In genomic region chr10:128227592-128227991, GRCm38 (mm10) we compare ENCODE assay signal across 34 mouse cellular contexts. TPM values are rescaled to one million over a fixed set of nuclear protein-coding genes. Genes with fewer than 3 reads are reported as not detected.
A peak's percentile ranks its signal among the peaks of the same experiment; 100 is the strongest.
DNase-seq lines count a peak whose midpoint lies in the region; ATAC-seq and TF ChIP-seq lines count a peak whose summit lies in the region.
"Had no signal": no experiment of that assay in that cellular context is flagged by ENCODE, and none has a peak within 500 bp of the region (broad histone marks: within the 10 kb centered on the region; RNA-seq: fewer than 3 reads in every experiment).

No protein-coding gene starts in this region.

- no peaks in the 10 kb centered on the region for H3K36me3 ChIP-seq in heart, embryonic 13.5 days
- H3K36me3 ChIP-seq in heart, embryonic 12.5 days, result no peaks in the 10 kb centered on the region
- H3K36me3 ChIP-seq in lung, embryonic 14.5 days (ENCODE audit: insufficient read depth), result no peaks in the 10 kb centered on the region
- H3K36me3 ChIP-seq in lung, postnatal 0 days (ENCODE audit: insufficient read depth, low read length), result no peaks in the 10 kb centered on the region
- H3K36me3 ChIP-seq: embryonic facial prominence, embryonic 12.5 days; embryonic facial prominence, embryonic 15.5 days; hindbrain, embryonic 10.5 days; hindbrain, embryonic 13.5 days had no signal

- H3K9ac ChIP-seq in heart, embryonic 13.5 days, result 0 out of 2 replicates have a peak overlapping the region, but pooled peaks have one; percentile 19
- no peak overlapping the region for H3K9ac ChIP-seq in heart, embryonic 12.5 days
- H3K9ac ChIP-seq in lung, embryonic 14.5 days, result no peak overlapping the region
- H3K9ac ChIP-seq in lung, postnatal 0 days (replicated peaks; ENCODE audit: low read depth), result no peak overlapping the region
- H3K9ac ChIP-seq: embryonic facial prominence, embryonic 12.5 days; embryonic facial prominence, embryonic 15.5 days; forebrain, postnatal 0 days; hindbrain, embryonic 13.5 days had no signal

- no peak overlapping the region for H3K4me2 ChIP-seq in heart, embryonic 13.5 days
- H3K4me2 ChIP-seq in heart, embryonic 12.5 days, result no peak overlapping the region
- no peak overlapping the region for H3K4me2 ChIP-seq in lung, embryonic 14.5 days
- H3K4me2 ChIP-seq in lung, postnatal 0 days (replicated peaks; ENCODE audit: low read depth, low read length), result no peak overlapping the region
- H3K4me2 ChIP-seq: embryonic facial prominence, embryonic 12.5 days; embryonic facial prominence, embryonic 15.5 days; heart, embryonic 11.5 days; hindbrain, embryonic 13.5 days had no signal

- ATAC-seq in heart, embryonic 13.5 days (ENCODE audit: extremely low read depth, insufficient number of reproducible peaks, low FRiP score, low TSS enrichment), result no peak
- ATAC-seq in heart, embryonic 12.5 days (ENCODE audit: insufficient number of reproducible peaks, low FRiP score), result no peak
- no peak for ATAC-seq in lung, embryonic 14.5 days (ENCODE audit: insufficient read depth)
- ATAC-seq in lung, postnatal 0 days, result no peak
- peak; percentile 35; the same call in 1 of the 2 replicates for ATAC-seq in megakaryocyte-erythroid progenitor cell, adult 5-6 weeks (replicated peaks; ENCODE audit: low FRiP score, low TSS enrichment, poor library complexity, severe bottlenecking)
- ATAC-seq: activated CD4-positive, CD25-positive, alpha-beta regulatory T cell, adult 4 months; forebrain, embryonic 14.5 days; forebrain, postnatal 0 days; hindbrain, embryonic 16.5 days; intestine, embryonic 16.5 days had no signal

- no peak overlapping the region for H3K27ac ChIP-seq in heart, embryonic 13.5 days (replicated peaks)
- H3K27ac ChIP-seq in heart, embryonic 12.5 days (ENCODE audit: poor library complexity, severe bottlenecking), result no peak overlapping the region
- H3K27ac ChIP-seq in lung, embryonic 14.5 days (ENCODE audit: low read depth), result no peak overlapping the region
- H3K27ac ChIP-seq in lung, postnatal 0 days (ENCODE audit: low read length), result no peak overlapping the region
- H3K27ac ChIP-seq: embryonic facial prominence, embryonic 12.5 days; embryonic facial prominence, embryonic 15.5 days; gastrocnemius, adult 2 months; hindbrain, embryonic 10.5 days; hindbrain, embryonic 13.5 days had no signal

- WGBS in heart, embryonic 13.5 days, result 70% methylated on average over 9 of the region's 9 CpGs
- 75% methylated on average over 9 of the region's 9 CpGs for WGBS in heart, embryonic 12.5 days
- 72% methylated on average over 9 of the region's 9 CpGs for WGBS in lung, embryonic 14.5 days
- WGBS in lung, postnatal 0 days, result 63% methylated on average over 9 of the region's 9 CpGs

- TF ChIP-seq CTCF in lung, embryonic 14.5 days (IDR thresholded peaks at IDR 0.05; ENCODE audit: low read depth), result no peak
- no peak for TF ChIP-seq CTCF in lung, postnatal 0 days (IDR thresholded peaks at IDR 0.05)

- peaks cover 19% of the 10 kb centered on the region for H3K4me1 ChIP-seq in heart, embryonic 13.5 days
- peaks cover 11% of the 10 kb centered on the region for H3K4me1 ChIP-seq in heart, embryonic 12.5 days (replicated peaks)
- H3K4me1 ChIP-seq in lung, embryonic 14.5 days (ENCODE audit: insufficient read depth), result peaks cover 4% of the 10 kb centered on the region; the same call in 1 of the 2 replicates
- no peaks in the 10 kb centered on the region for H3K4me1 ChIP-seq in lung, postnatal 0 days (ENCODE audit: insufficient read depth, low read depth, low read length)

- peak; percentile 24 for DNase-seq in lung, embryonic 14.5 days
- no peak for DNase-seq in lung, postnatal 0 days (ENCODE audit: low spot score)
- DNase-seq in cerebellum, adult 11-12 months, result no peak
- DNase-seq: adrenal gland, postnatal 10 days; adrenal gland, postnatal 36 days; B cell, adult 2 months; cerebellum, adult 2 months; cerebellum, adult 9-11 months; cerebellum, postnatal 25 days; forebrain, postnatal 0 days; gastrocnemius, adult 2 months; gastrocnemius, postnatal 14 days; heart, adult 11 months had no signal

- TF ChIP-seq EP300 in lung, postnatal 0 days (IDR thresholded peaks at IDR 0.05), result no peak

- H3K4me3 ChIP-seq in heart, embryonic 13.5 days, result no peak overlapping the region
- H3K4me3 ChIP-seq in heart, embryonic 12.5 days, result no peak overlapping the region
- no peak overlapping the region for H3K4me3 ChIP-seq in lung, embryonic 14.5 days (ENCODE audit: low read depth, low read length)
- no peak overlapping the region for H3K4me3 ChIP-seq in lung, postnatal 0 days (ENCODE audit: low read depth, low read length)
- H3K4me3 ChIP-seq: embryonic facial prominence, embryonic 12.5 days; embryonic facial prominence, embryonic 15.5 days; gastrocnemius, adult 2 months; hindbrain, embryonic 10.5 days; hindbrain, embryonic 13.5 days had no signal

- H3K9me3 ChIP-seq in heart, embryonic 13.5 days, result no peaks in the 10 kb centered on the region
- H3K9me3 ChIP-seq in heart, embryonic 12.5 days (replicated peaks), result no peaks in the 10 kb centered on the region
- no peaks in the 10 kb centered on the region for H3K9me3 ChIP-seq in lung, embryonic 14.5 days (ENCODE audit: low read depth, low read length)
- H3K9me3 ChIP-seq in lung, postnatal 0 days (ENCODE audit: low read length), result no peaks in the 10 kb centered on the region
- H3K9me3 ChIP-seq: embryonic facial prominence, embryonic 12.5 days; embryonic facial prominence, embryonic 15.5 days; G1E; hindbrain, embryonic 10.5 days; hindbrain, embryonic 13.5 days had no signal

- no peaks in the 10 kb centered on the region for H3K27me3 ChIP-seq in heart, embryonic 13.5 days (replicated peaks)
- H3K27me3 ChIP-seq in heart, embryonic 12.5 days (replicated peaks), result no peaks in the 10 kb centered on the region; the same call in 1 of the 2 replicates
- no peaks in the 10 kb centered on the region for H3K27me3 ChIP-seq in lung, embryonic 14.5 days (ENCODE audit: insufficient read depth, low read length)
- no peaks in the 10 kb centered on the region for H3K27me3 ChIP-seq in lung, postnatal 0 days (replicated peaks; ENCODE audit: insufficient read depth, low read length)
- H3K27me3 ChIP-seq: CH12.LX; embryonic facial prominence, embryonic 12.5 days; embryonic facial prominence, embryonic 15.5 days; hindbrain, embryonic 13.5 days had no signal

RNA-seq across cellular contexts. Expression of gene Mip, which starts 2.0 kb away (rescaled TPM):
- not detected in 2 replicates for polyA plus RNA-seq in heart, embryonic 13.5 days (2015; fragmentation: Nextera tagmentation; extraction: Ambion mirVana)
- not detected in 2 replicates for polyA plus RNA-seq in heart, embryonic 12.5 days (2016; fragmentation: Nextera tagmentation; extraction: Ambion mirVana)
- not detected in 2 replicates for polyA plus RNA-seq in lung, embryonic 14.5 days (2014; fragmentation: Nextera tagmentation; extraction: Ambion mirVana)
- not detected in 2 replicates for polyA plus RNA-seq in lung, postnatal 0 days (2015; fragmentation: Nextera tagmentation; extraction: Ambion mirVana)
- 0.74 TPM in 1 of 2 replicates, not detected in the other for total RNA-seq in megakaryocyte-erythroid progenitor cell, adult 5-6 weeks (2014; fragmentation: Nextera tagmentation)
- 1.6 TPM in 1 of 2 replicates, not detected in the other for total RNA-seq in megakaryocyte-erythroid progenitor cell, adult 5-6 weeks (2017)
- total RNA-seq: adrenal gland, adult 18-20 months; adrenal gland, postnatal 10 days; adrenal gland, postnatal 36 days; CH12.LX; common myeloid progenitor, adult 5-6 weeks; gastrocnemius, adult 2 months; gastrocnemius, postnatal 14 days; gastrocnemius, postnatal 4 days; heart, adult 8-10 months; heart, postnatal 25 days had no signal
- polyA plus RNA-seq: activated CD4-positive, CD25-positive, alpha-beta regulatory T cell, adult 4 months; cerebellum, adult 2 months; forebrain, postnatal 0 days; frontal cortex, adult 2 months; heart, embryonic 11.5 days; heart, postnatal 0 days had no signal

RNA-seq across cellular contexts. Expression of gene Timeless, which starts 4.3 kb away (rescaled TPM):
- polyA plus RNA-seq in heart, embryonic 13.5 days (2015; fragmentation: Nextera tagmentation; extraction: Ambion mirVana), result 32.2 and 34.0 TPM in 2 replicates
- polyA plus RNA-seq in heart, embryonic 12.5 days (2016; fragmentation: Nextera tagmentation; extraction: Ambion mirVana), result 37.6 and 44.5 TPM in 2 replicates
- polyA plus RNA-seq in lung, embryonic 14.5 days (2014; fragmentation: Nextera tagmentation; extraction: Ambion mirVana), result 70.2 and 71.5 TPM in 2 replicates
- polyA plus RNA-seq in lung, postnatal 0 days (2015; fragmentation: Nextera tagmentation; extraction: Ambion mirVana), result 11.2 and 14.5 TPM in 2 replicates
- total RNA-seq in megakaryocyte-erythroid progenitor cell, adult 5-6 weeks (2014; fragmentation: Nextera tagmentation), result 104 and 125 TPM in 2 replicates
- 105 and 128 TPM in 2 replicates for total RNA-seq in megakaryocyte-erythroid progenitor cell, adult 5-6 weeks (2017)

RNA-seq across cellular contexts. Expression of gene Spryd4, which starts 16.0 kb away (rescaled TPM):
- 40.7 and 40.8 TPM in 2 replicates for polyA plus RNA-seq in heart, embryonic 13.5 days (2015; fragmentation: Nextera tagmentation; extraction: Ambion mirVana)
- polyA plus RNA-seq in heart, embryonic 12.5 days (2016; fragmentation: Nextera tagmentation; extraction: Ambion mirVana), result 35.7 and 36.4 TPM in 2 replicates
- 27.3 and 29.9 TPM in 2 replicates for polyA plus RNA-seq in lung, embryonic 14.5 days (2014; fragmentation: Nextera tagmentation; extraction: Ambion mirVana)
- 16.0 and 16.9 TPM in 2 replicates for polyA plus RNA-seq in lung, postnatal 0 days (2015; fragmentation: Nextera tagmentation; extraction: Ambion mirVana)
- 37.3 and 44.4 TPM in 2 replicates for total RNA-seq in megakaryocyte-erythroid progenitor cell, adult 5-6 weeks (2014; fragmentation: Nextera tagmentation)
- total RNA-seq in megakaryocyte-erythroid progenitor cell, adult 5-6 weeks (2017), result 31.2 and 39.7 TPM in 2 replicates

RNA-seq across cellular contexts. Expression of gene Apon, which starts 26.3 kb away (rescaled TPM):
- polyA plus RNA-seq in heart, embryonic 13.5 days (2015; fragmentation: Nextera tagmentation; extraction: Ambion mirVana), result 0.10 and 0.17 TPM in 2 replicates
- 0.20 and 0.31 TPM in 2 replicates for polyA plus RNA-seq in heart, embryonic 12.5 days (2016; fragmentation: Nextera tagmentation; extraction: Ambion mirVana)
- 0.18 and 0.67 TPM in 2 replicates for polyA plus RNA-seq in lung, embryonic 14.5 days (2014; fragmentation: Nextera tagmentation; extraction: Ambion mirVana)
- not detected in 2 replicates for polyA plus RNA-seq in lung, postnatal 0 days (2015; fragmentation: Nextera tagmentation; extraction: Ambion mirVana)
- total RNA-seq in megakaryocyte-erythroid progenitor cell, adult 5-6 weeks (2014; fragmentation: Nextera tagmentation), result 1.3 and 1.7 TPM in 2 replicates
- total RNA-seq in megakaryocyte-erythroid progenitor cell, adult 5-6 weeks (2017), result not detected in 2 replicates
- total RNA-seq: adrenal gland, adult 18-20 months; forebrain, postnatal 0 days; gastrocnemius, adult 2 months; gastrocnemius, postnatal 14 days; heart, adult 8-10 months had no signal
- polyA plus RNA-seq: activated CD4-positive, CD25-positive, alpha-beta regulatory T cell, adult 4 months; cerebellum, adult 2 months; forebrain, embryonic 14.5 days; forebrain, postnatal 0 days; frontal cortex, adult 2 months; G1E; heart, postnatal 0 days had no signal

RNA-seq across cellular contexts. Expression of gene Gls2, which starts 33.3 kb away (rescaled TPM):
- 0.53 and 0.96 TPM in 2 replicates for polyA plus RNA-seq in heart, embryonic 13.5 days (2015; fragmentation: Nextera tagmentation; extraction: Ambion mirVana)
- 0.47 and 1.7 TPM in 2 replicates for polyA plus RNA-seq in heart, embryonic 12.5 days (2016; fragmentation: Nextera tagmentation; extraction: Ambion mirVana)
- 1.8 and 2.3 TPM in 2 replicates for polyA plus RNA-seq in lung, embryonic 14.5 days (2014; fragmentation: Nextera tagmentation; extraction: Ambion mirVana)
- 0.82 and 0.92 TPM in 2 replicates for polyA plus RNA-seq in lung, postnatal 0 days (2015; fragmentation: Nextera tagmentation; extraction: Ambion mirVana)
- total RNA-seq in megakaryocyte-erythroid progenitor cell, adult 5-6 weeks (2014; fragmentation: Nextera tagmentation), result 8.8 and 15.0 TPM in 2 replicates
- 9.1 and 16.7 TPM in 2 replicates for total RNA-seq in megakaryocyte-erythroid progenitor cell, adult 5-6 weeks (2017)
